Mouse (Mus musculus) cerebellum, adult 2 months (tissue): ENCODE data around the gene Trpm8.

Experiments
- CTCF ChIP-seq: fragments of 200-500 bp; IDR thresholded peaks from 2 replicates; pipeline ENCODE4 v1.5.1; 2011; ENCODE audit warnings: low read depth, mild to moderate bottlenecking, control low read depth, low read length, moderate library complexity, borderline replicate concordance; ENCODE audit not compliant: insufficient read depth
- POLR2A ChIP-seq: fragments of 200-500 bp; IDR thresholded peaks from 2 replicates; pipeline ENCODE4 v1.6.1; 2011; ENCODE audit warnings: low read length, control low read depth, borderline replicate concordance; ENCODE audit not compliant: insufficient read depth

DNA sequence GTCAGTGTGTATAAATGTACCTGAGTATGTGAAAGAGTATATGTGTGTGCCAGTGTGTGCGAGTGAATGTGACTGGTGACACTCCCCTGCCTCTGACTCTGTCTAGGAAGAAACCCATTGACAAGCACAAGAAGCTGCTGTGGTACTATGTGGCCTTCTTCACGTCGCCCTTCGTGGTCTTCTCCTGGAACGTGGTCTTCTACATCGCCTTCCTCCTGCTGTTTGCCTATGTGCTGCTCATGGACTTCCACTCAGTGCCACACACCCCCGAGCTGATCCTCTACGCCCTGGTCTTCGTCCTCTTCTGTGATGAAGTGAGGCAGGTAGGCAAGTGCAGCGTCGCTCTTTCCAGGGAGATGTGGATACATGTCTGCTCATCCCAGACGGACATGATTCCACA is 77.6 kb downstream of the Trpm8 start:
- TF ChIP-seq POLR2A (no peak), CTCF (no peak)
